Mouse (Mus musculus) neural tube, embryonic 14.5 days (tissue): ENCODE results near the gene Zscan29. TPM values are rescaled to one million over a fixed set of nuclear protein-coding genes. Genes with fewer than 3 reads are reported as not detected.

Experiments used
- ATAC-seq: fragments of 200-750 bp; cut with Nextera tagmentation; 2 replicates; pipeline ENCODE4 v1.8.0; 2017; ENCODE audit warnings: low read depth, mild to moderate bottlenecking, moderate TSS enrichment, moderate library complexity
- H3K27ac ChIP-seq: fragments of 300-500 bp; sonication (generic); 2 replicates; pipeline ENCODE4 v1.5.1; 2014; ENCODE audit warnings: low read depth, mild to moderate bottlenecking, control low read depth, low read length, moderate library complexity, mixed read lengths
- H3K27me3 ChIP-seq: fragments of 300-500 bp; sonication (generic); 2 replicates; pipeline ENCODE4 v1.6.1; 2014; ENCODE audit warnings: low read length; ENCODE audit not compliant: control insufficient read depth, insufficient read depth
- H3K36me3 ChIP-seq: fragments of 300-500 bp; sonication (generic); 2 replicates; pipeline ENCODE4 v1.6.1; 2014; ENCODE audit warnings: low read length, mixed read lengths; ENCODE audit not compliant: control insufficient read depth, insufficient read depth
- H3K4me1 ChIP-seq: fragments of 300-500 bp; sonication (generic); 2 replicates; pipeline ENCODE4 v1.6.1; 2014; ENCODE audit warnings: low read length; ENCODE audit not compliant: control insufficient read depth, insufficient read depth
- H3K4me2 ChIP-seq: fragments of 300-500 bp; sonication (generic); 2 replicates; pipeline ENCODE4 v1.6.1; 2014; ENCODE audit warnings: mild to moderate bottlenecking, low read depth, low read length, control low read depth
- H3K4me3 ChIP-seq: fragments of 300-500 bp; sonication (generic); 2 replicates; pipeline ENCODE4 v1.5.1; 2014; ENCODE audit warnings: low read depth, low read length, control low read depth, mixed read lengths
- H3K9ac ChIP-seq: fragments of 300-500 bp; sonication (generic); replicated peaks from 2 replicates; pipeline ENCODE4 v1.6.1; 2014; ENCODE audit warnings: low read depth, mild to moderate bottlenecking, control low read depth, low read length, mixed read lengths
- H3K9me3 ChIP-seq: fragments of 300-500 bp; sonication (generic); 2 replicates; pipeline ENCODE4 v1.6.1; 2016; ENCODE audit warnings: low read length; ENCODE audit not compliant: control insufficient read depth
- WGBS: fragments of 180-500 bp; shearing (Covaris S2); extraction: QIAGEN DNeasy Blood & Tissue Kit; methylation state at CpG from one replicate; pipeline ENCODE4 v1.1.7; 2014; 5-methylcytosine and 5-hydroxymethylcytosine counted together
- polyA plus RNA-seq: library from polyadenylated mRNA; unstranded; fragments of >200 nt; fragmentation: Nextera tagmentation; extraction: Ambion mirVana; gene quantifications from 2 replicates; pipeline ENCODE4 v1.2.1, GENCODE M21; 2014

Gene Zscan29
- polyA plus RNA-seq: 7.7 and 9.2 TPM in 2 replicates

DNA sequence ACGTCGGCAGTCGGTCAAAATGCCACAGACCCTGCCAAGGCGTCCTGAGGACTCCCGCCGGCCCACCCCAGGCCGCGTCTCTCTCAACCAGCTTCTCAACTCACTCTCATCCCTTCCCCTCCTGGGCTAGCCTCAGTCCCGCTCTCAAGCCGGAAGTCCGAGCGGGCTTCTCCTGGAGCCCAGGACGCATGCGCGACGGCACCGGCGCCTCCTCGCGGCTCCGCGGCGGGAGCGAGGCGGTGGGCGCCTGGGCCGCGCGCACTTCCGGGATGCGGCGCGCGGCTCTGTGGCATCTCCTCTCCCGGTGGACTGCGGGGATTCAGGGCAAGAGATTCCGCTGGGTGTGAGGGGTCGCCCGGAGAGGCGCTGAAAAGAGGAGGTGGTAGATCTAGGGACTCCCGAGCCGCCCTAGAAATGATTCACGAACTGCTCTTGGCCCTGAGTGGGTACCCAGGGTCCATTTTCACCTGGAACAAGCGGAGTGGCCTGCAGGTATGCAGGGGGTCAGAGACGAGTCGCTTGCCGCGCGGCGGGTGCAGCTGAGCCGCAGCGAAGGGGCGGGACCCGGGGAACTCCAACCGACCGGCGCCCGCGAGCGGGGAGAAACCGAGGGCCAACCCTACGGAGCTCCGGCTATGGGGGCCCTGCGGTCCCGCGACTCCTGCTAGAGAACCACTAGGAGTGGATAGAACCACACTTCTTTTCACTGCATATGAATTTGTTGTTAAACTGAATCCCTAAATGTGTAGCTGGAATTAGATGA lies at the start of gene Zscan29:
Gene Zscan29 (minus strand): TSS at position 146 of the 763 bp plus-strand sequence.
- Histone ChIP-seq H3K9me3 (no peaks in the 10 kb centered on the region), H3K4me1 (peaks cover 24% of the 10 kb centered on the region), H3K4me3 (peak within 1 kb of the TSS; percentile 89), H3K27ac (peak within 1 kb of the TSS; percentile 78), H3K36me3 (peaks cover 22% of the 10 kb centered on the region; the same call in 1 of the 2 replicates), H3K9ac (peak within 1 kb of the TSS; percentile 77), H3K27me3 (no peaks in the 10 kb centered on the region), H3K4me2 (peak within 1 kb of the TSS; percentile 92)
- peak; percentile 96 for ATAC-seq
- WGBS: under 1% methylated on average over 64 of the region's 66 CpGs

DNA sequence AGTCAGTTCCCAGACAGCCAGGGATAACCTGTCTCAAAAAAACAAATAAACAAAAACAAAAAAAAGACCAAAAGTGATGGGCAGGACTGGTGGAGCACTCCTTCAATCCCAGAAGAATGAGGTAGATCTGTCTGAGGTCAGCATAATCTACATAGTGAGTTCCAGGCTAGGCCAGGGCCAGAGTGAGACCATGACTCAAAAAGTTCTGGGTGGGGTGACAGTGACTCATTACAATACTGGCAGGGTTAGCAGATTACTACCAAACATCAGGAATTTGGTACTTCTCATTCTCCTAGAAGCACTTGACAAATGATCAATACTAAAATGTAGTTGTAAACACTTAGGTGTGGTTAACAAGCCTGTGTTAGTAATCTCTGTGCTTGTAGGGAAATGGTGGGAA lies 49.1 kb upstream of the Zscan29 start:
- Histone ChIP-seq H3K4me3 (no peak overlapping the region), H3K4me1 (no peaks in the 10 kb centered on the region), H3K27me3 (no peaks in the 10 kb centered on the region), H3K36me3 (peaks cover 59% of the 10 kb centered on the region), H3K27ac (no peak overlapping the region), H3K4me2 (no peak overlapping the region), H3K9me3 (no peaks in the 10 kb centered on the region), H3K9ac (no peak overlapping the region)
- ATAC-seq: no peak

DNA sequence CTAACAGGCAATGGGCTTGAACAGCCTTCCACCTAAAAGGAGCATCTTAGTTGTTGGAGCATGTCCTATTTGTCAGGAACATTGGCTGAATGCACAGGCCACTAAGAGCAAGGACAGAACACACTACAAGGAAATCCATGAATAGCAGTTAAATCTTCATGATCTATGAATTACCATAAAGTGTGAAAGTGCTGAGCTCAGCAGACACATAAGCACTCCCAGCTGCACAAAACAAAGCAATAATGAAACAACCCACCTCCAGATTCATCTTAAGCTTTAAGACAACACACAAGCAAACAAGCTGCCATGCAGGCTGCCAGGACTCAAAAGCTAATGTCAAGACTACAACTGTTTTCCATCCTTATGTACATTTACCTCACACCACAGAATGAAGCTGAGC lies 48.3 kb upstream of the Zscan29 start:
- Histone ChIP-seq H3K36me3 (peaks cover 65% of the 10 kb centered on the region), H3K4me2 (no peak overlapping the region), H3K4me3 (no peak overlapping the region), H3K9ac (no peak overlapping the region), H3K9me3 (no peaks in the 10 kb centered on the region), H3K27ac (no peak overlapping the region), H3K4me1 (no peaks in the 10 kb centered on the region), H3K27me3 (no peaks in the 10 kb centered on the region)
- ATAC-seq: no peak

DNA sequence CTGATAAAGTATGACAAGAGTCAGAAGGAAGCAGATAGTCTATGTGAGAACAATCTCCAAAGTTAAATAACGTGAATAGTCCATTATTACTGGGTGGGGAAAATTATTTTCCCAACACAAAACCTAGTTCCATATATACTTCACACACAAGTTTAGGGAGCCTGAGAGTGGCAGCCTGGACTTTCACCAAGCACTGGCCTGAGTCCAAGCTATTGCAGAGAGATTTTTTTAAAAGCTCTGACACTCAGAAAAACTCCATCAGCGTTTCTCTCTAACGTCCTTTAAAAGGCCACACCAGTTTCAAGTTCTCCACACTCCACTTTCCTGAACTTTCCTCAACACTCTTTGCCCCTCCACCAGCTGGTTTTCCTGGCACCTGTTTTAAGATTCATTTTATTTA lies 43.6 kb upstream of the Zscan29 start:
- Histone ChIP-seq H3K27me3 (no peaks in the 10 kb centered on the region), H3K4me1 (no peaks in the 10 kb centered on the region), H3K9me3 (no peaks in the 10 kb centered on the region), H3K4me2 (no peak overlapping the region), H3K4me3 (no peak overlapping the region), H3K36me3 (peaks cover 58% of the 10 kb centered on the region), H3K27ac (no peak overlapping the region), H3K9ac (no peak overlapping the region)
- no peak for ATAC-seq
- WGBS: 95% methylated on average over 3 of the region's 3 CpGs

DNA sequence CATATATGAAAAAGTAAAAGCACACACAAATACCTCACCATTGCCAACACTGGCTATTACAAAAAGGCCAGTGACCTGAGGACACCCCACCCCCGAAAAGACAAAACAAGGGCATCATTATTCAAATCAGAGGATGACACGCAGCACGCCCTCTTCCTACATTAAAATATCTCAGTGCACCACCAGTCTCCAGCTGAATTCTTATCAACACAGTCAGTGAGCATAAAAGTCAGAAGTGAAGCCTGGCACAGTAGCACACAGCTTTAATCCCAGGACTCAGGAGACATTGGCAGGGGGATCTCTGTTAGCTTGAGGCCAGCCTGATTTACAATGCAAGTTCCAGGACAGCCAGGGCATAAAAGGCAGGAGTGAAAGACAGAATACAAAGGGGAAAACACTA lies 35.6 kb upstream of the Zscan29 start:
- Histone ChIP-seq H3K4me3 (no peak overlapping the region), H3K9ac (no peak overlapping the region), H3K36me3 (peaks cover 90% of the 10 kb centered on the region), H3K27me3 (no peaks in the 10 kb centered on the region), H3K4me2 (no peak overlapping the region), H3K4me1 (no peaks in the 10 kb centered on the region), H3K27ac (no peak overlapping the region), H3K9me3 (no peaks in the 10 kb centered on the region)
- no peak for ATAC-seq
- 92% methylated on average over 3 of the region's 3 CpGs for WGBS

DNA sequence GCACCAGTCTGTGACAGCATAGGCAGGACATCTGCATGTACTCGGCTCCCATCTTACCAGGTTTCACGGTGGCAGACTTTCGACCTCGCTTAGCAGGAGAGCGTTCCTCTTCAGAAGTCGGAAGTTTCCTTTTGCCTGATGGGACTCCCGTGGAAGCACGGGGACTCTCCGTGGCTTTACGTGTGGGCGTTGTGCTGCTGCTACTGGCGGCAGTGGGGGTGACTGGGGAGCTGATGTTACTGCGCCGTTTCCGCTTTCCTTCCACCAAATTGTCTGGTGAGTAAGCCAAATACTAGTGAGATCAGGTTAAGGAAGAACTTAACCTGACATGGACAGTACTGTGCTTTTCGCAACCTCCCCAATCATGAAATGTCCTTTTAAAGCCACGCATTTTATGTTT lies 33.4 kb upstream of the Zscan29 start:
- Histone ChIP-seq H3K4me3 (no peak overlapping the region), H3K9ac (no peak overlapping the region), H3K9me3 (no peaks in the 10 kb centered on the region), H3K27me3 (no peaks in the 10 kb centered on the region), H3K27ac (no peak overlapping the region), H3K4me2 (no peak overlapping the region), H3K36me3 (peaks cover 92% of the 10 kb centered on the region), H3K4me1 (no peaks in the 10 kb centered on the region)
- no peak for ATAC-seq
- WGBS: 95% methylated on average over 17 of the region's 17 CpGs

DNA sequence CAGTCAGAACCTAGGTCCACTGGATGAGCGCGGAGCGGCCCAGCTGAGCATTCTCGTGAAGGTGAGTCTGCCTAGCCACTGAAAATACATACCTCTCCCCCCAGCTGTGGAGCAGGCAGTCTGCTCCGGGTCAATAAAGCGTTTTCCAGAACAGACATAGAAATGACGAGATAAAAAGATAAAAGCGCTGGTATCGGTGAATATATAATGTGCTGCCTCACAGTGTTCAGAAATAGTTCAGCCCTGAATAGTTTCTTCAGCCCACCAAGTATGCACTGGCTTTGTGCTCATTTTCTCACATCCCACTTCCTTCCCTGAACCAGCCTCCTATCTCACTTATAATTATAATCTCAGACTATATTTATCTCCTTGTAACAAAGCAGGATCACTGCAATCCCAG lies 24.5 kb upstream of the Zscan29 start:
- 96% methylated on average over 9 of the region's 9 CpGs for WGBS
- ATAC-seq: no peak

DNA sequence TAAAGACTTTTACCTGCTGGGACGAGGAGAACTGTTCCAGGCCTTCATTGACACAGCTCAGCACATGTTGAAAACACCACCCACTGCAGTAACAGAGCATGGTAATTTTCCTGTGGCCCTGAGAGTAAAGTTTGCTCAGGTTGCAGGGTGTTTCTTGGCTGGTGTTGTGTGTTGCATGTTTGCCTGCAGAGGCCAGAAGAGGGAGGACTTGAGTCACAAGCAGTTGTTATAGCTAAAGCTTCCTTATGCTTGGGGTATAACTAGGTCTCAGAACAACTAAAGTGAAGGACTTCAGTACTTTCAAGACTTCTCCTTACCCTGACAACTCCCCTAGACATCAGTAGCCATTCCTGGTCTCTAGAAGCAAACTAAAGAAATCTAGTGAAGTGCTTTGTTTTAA lies 17.6 kb upstream of the Zscan29 start:
- Histone ChIP-seq H3K9me3 (no peaks in the 10 kb centered on the region), H3K4me1 (no peaks in the 10 kb centered on the region), H3K4me2 (no peak overlapping the region), H3K9ac (no peak overlapping the region), H3K36me3 (peaks cover 72% of the 10 kb centered on the region), H3K27me3 (no peaks in the 10 kb centered on the region), H3K4me3 (no peak overlapping the region), H3K27ac (no peak overlapping the region)
- WGBS: 81% methylated on average over 1 of the region's 1 CpGs
- ATAC-seq: no peak

More for the DNA sequence above, 24.5 kb upstream of the Zscan29 start:
- Histone ChIP-seq H3K4me1 (no peaks in the 10 kb centered on the region), H3K9ac (no peak overlapping the region), H3K4me2 (no peak overlapping the region), H3K27me3 (no peaks in the 10 kb centered on the region), H3K4me3 (no peak overlapping the region), H3K9me3 (no peaks in the 10 kb centered on the region), H3K27ac (no peak overlapping the region), H3K36me3 (peaks cover 92% of the 10 kb centered on the region)

DNA sequence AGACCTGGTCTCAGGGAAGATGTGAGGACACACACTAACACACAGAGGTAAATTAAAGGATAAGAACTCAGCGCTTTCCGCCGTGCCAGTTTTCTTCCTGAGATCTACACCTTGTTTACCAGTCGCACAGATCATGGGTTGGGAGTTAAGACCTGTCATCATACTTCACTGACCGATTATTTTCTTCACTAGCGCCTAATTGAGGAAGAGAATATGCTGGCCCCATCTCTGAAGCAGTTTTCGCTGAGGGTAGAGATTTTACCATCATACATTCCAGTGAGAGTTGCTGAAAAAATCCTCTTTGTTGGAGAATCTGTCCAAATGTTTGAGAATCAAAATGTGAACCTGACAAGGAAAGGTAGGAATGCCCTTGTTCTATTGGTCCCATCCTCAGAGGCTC lies 13.2 kb upstream of the Zscan29 start:
- Histone ChIP-seq H3K4me2 (no peak overlapping the region), H3K4me3 (no peak overlapping the region), H3K9me3 (no peaks in the 10 kb centered on the region), H3K36me3 (peaks cover 54% of the 10 kb centered on the region), H3K9ac (no peak overlapping the region), H3K27ac (no peak overlapping the region), H3K4me1 (no peaks in the 10 kb centered on the region), H3K27me3 (no peaks in the 10 kb centered on the region)
- no peak for ATAC-seq
- 97% methylated on average over 7 of the region's 7 CpGs for WGBS
